Mouse (Mus musculus): ENCODE results near the gene Tap2. TPM values are rescaled to one million over a fixed set of nuclear protein-coding genes. Genes with fewer than 3 reads are reported as not detected.
A peak's percentile ranks its signal among the peaks of the same experiment; 100 is the strongest.

Tap2 gene
- total RNA-seq, 2 experiments from 2014 or later: 17.1 to 54.6 TPM

DNA sequence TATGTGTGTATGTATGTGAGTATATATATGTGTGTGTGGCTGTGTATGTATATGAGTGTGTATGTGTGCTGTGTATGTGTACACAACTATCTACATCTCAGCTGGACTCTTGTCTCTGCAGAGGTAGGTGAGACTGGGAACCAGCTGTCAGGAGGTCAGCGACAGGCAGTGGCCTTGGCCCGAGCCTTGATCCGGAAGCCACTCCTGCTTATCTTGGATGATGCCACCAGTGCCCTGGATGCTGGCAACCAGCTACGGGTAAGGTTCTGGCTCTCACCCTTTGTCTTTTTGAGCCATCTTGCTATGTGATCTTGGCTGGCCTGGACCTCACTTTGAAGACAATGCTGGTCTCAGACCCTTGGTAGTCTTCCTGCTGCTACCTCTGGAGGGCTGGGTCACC, 8.6 kb upstream of the Tap2 start:
- no peak for ATAC-seq (replicated peaks; ENCODE audit: poor library complexity)

DNA sequence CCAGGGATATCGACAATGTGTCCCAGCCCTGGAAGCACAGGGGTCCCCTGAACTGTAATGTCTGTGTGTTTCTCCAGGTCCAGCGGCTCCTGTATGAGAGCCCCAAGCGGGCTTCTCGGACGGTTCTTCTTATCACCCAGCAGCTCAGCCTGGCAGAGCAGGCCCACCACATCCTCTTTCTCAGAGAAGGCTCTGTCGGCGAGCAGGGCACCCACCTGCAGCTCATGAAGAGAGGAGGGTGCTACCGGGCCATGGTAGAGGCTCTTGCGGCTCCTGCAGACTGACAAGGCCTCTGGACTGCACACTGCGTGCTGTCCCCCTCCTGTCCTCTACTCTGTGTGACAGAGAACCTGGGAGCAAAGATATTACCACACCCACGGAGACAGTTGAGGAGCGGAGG, 6.8 kb upstream of the Tap2 start:
- ATAC-seq (replicated peaks; ENCODE audit: poor library complexity): peak; percentile 52

- ATAC-seq (replicated peaks; ENCODE audit: poor library complexity): peak; percentile 76
Measured at GRCm38 (mm10) chr17:34196941-34197894, 6.1 kb upstream of the Tap2 start, which contains the start of gene Psmb8. Gene Psmb8, plus strand, starts transcription at chr17:34197721.

DNA sequence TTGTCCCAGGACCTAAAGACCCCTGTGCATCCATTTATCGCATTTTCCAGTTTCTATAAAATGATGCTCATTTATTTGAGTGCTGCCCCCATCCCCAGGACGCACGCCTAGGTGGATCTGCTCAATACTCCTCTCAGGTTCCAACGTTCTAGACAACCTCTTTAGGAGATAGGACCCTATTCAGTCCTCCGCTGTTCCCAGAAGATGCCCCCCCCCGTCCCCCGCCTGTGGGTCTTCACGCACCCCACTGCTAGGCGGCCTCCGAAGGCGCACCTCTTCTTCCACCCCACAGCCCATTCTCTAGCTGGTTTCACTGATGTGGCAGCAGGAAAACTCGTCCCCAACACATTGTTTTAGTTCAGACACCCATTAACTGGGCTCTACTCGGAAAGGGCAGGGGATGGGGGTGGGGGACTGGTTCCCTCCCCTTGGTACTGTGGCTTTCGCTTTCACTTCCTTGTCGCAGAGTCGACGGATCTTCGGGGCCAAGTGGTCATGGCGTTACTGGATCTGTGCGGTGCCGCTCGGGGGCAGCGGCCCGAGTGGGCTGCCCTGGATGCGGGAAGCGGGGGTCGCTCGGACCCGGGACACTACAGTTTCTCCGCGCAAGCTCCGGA, 5.3 kb upstream of the Tap2 start:
- peak; percentile 59 for ATAC-seq (replicated peaks; ENCODE audit: poor library complexity)

- peak; percentile 27 for ATAC-seq (replicated peaks; ENCODE audit: poor library complexity)
Measured at GRCm38 (mm10) chr17:34198521-34198912, 4.8 kb upstream of the Tap2 start.

GRCm38 (mm10) chr17:34199050-34199619, 4.2 kb upstream of the Tap2 start:
- ATAC-seq (replicated peaks; ENCODE audit: poor library complexity): no peak

GRCm38 (mm10) chr17:34200047-34200446, 3.3 kb upstream of the Tap2 start:
- no peak for ATAC-seq (replicated peaks; ENCODE audit: poor library complexity)

DNA sequence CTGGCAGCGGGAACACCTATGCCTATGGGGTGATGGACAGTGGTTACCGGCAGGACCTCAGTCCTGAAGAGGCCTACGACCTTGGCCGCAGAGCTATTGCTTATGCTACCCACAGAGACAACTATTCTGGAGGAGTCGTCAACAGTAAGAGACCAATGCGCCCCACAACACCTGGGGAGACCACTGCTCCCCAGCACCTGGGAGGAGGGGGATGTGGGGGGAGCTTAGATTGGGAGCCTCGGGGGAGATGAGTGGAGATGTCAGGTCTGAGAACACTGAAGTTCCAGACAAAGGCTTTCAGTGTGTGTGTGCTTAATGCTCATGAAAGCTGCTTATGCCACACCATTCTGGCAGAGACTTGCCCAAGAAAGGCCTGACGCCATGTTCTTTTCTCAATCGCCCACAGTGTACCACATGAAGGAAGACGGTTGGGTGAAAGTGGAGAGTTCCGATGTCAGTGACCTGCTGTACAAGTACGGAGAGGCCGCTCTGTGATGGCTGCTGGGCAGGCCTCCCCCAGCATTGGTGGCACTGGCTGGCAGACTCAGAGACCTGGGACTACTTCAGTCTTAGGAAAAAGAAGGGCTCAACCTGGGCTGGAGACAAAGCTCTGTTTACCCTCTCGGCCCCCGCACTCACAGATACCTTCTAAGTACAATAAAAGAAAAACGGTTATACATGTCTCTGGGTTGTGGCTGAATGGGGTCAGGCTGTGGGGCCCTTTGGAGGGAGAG, 2.4 kb upstream of the Tap2 start:
- no peak for ATAC-seq (replicated peaks; ENCODE audit: poor library complexity)

DNA sequence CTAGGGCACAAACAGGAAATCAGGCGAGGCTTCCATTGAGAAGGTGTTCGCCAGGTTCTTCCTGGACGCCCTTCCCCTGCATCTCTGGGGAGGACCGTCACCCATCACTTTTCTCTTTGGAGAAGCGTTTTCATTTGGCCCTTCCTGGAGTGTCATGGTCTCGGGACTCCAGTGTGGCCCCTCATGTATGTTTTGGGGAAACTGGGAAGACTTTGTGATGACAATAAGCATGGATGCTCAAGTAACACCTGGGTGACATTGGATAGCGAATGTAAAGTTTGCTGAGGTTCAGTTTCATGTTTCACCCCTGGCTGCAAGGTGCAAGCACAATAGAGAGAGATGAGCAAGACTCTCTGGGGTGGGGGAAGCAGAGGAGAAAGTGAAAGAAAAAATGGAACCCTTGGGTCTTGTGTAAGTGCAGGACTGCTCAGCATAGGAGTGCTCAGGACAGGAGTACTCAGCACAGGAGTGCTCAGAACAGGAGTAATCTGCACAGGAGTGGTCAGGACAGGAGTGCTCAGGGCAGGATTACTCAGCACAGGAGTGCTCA, 1.7 kb upstream of the Tap2 start:
- no peak for ATAC-seq (replicated peaks; ENCODE audit: poor library complexity)

DNA sequence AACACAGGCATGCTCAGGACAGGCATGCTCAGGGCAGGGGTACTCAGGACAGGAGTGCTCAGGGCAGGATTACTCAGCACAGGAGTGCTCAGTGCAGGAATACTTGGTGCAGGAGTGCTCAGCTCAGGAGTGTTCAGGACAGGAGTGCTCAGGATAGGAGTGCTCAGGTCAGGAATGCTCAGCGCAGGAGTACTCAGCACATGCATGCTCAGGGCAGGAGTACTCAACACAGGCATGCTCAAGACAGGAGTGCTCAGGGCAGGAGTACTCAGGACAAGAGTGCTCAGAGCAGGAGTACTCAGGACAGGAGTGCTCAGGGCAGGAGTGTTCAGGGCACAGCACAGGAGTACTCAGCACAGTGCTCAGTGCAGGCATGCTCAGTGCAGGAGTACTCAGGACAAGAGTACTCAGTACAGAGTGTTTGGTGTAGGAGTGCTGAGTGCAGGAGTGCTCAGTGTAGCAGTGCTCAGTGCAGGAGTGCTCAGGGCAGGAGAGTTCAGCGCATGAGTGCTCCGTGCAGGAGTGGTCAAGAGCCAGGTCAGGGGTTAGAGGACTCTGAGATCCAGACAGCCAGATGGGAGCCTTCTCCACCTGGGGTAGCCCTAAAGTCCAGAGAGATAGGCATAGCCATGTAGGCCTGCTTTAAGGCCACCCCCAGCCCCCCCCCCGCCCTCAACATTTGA, 426 bp upstream of the Tap2 start:
- ATAC-seq (replicated peaks; ENCODE audit: poor library complexity): no peak

DNA sequence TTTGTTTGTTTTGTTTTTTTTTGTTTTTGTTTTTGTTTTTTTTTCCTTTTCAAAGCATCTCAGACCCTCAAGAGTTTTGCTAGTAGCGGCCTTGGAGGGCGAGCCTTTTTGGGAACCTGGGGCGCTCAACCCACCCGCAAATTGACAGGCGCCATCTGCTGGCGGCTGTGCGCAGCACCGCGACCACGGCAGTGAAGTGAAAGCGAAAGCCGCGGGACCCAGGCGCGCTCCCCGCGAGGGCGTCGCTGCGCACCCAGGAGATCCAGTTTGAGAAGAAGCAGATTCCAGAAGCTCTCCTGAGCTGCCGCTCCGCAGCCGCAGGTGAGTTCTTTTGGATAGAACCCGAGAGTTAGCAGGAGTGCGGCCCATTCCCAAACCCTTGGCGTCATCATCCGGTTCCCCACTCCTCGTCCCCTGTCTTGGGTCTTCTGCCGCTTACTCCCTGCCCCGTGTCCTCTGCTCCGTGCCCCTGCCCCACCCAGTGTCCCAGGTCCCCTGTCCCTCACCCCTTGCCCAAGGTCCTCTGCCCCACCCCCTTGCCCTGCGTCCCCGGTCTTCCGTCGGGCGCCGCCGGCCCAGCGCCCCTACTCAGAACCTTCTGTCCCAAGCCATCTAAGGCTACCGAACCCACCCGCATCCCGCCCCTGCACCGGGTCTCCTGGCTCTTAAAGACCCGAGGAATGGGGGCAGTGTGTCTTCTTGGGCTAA, 1.1 kb downstream of the Tap2 start:
- ATAC-seq (replicated peaks; ENCODE audit: poor library complexity): peak; percentile 70

- ATAC-seq (replicated peaks; ENCODE audit: poor library complexity): peak; percentile 7; the same call in 1 of the 2 replicates
Measured at GRCm38 (mm10) chr17:34205021-34205745, 1.9 kb downstream of the Tap2 start.

DNA sequence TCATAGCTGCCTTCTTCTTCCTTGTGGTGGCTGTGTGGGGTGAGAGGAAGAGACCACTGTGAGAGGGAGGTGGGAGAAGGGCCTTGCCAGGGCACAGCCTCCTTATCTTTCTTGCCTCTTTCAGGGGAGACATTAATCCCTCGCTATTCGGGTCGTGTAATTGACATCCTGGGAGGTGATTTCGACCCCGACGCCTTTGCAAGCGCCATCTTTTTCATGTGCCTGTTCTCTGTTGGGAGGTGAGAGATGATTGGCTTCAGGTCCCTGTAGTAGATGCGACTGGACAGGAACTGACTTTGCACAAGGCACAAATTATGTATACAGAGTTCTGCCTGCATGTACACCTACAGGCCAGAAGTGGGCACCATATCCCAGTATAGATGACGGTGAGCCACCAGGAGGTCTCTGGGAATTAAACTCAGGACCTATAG, 2.4 kb downstream of the Tap2 start:
- ATAC-seq (replicated peaks; ENCODE audit: poor library complexity): peak; percentile 59

DNA sequence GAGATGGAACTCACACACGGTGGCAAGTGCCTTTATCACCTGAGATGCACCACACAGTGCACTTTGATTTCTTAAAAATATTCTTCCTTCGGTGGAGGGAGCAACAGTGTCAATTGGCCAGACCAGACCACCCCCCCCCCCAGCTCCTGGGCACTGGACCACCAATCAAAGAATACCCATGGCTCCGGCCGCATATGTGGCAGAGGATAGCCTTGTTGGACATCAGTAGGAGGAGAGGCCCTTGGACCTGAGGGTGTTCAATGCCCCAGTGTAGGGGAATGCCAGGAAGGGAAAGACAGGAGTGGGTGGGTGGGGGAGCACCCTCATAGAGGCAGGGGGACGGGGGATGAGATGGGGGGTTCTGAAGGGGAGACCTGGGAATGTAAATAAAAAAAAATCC, 3.4 kb downstream of the Tap2 start:
- no peak for ATAC-seq (replicated peaks; ENCODE audit: poor library complexity)

DNA sequence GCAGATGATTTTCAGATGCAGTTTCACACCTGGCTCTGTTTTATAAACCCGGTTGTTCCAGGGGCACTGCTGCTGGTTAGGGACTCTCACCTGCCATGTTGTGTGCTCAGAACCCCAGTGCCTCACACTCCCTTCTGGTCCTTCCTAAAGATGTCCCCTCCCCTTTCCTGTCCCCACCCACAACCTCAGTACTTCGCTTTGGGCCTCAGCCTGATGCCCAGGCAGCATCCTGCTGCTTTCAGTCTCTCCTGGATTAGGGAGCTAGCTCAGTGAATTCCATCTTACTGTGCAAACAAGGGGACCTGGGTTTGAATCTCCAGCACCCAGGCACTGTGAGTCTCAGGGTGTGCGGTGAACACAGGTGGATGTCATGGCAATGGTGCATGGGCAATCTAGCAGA, 4.1 kb downstream of the Tap2 start:
- no peak for ATAC-seq (replicated peaks; ENCODE audit: poor library complexity)

- ATAC-seq (replicated peaks; ENCODE audit: poor library complexity): no peak
Measured at GRCm38 (mm10) chr17:34207866-34208265, 4.5 kb downstream of the Tap2 start.

- no peak for ATAC-seq (replicated peaks; ENCODE audit: poor library complexity)
Measured at GRCm38 (mm10) chr17:34208421-34208820, 5.1 kb downstream of the Tap2 start.

DNA sequence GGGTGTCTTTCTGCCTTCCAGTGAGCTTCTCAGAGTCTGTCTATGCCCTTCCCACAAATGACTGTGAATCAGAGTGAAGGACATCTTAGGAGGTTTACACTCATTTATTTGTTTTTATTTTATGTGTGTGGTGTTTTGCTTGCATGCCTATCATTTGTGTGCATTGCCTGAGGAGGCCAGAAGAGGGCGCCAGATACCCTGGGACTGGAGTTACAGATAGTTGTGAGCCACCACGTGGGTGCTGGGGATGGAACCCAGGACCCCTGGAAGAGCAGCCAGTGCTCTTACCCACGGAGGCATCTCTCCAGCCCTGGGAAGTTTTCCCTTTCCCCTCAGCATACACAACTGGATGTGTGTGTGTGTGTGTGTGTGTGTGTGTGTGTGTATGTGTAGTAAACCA, 6.4 kb downstream of the Tap2 start:
- ATAC-seq (replicated peaks; ENCODE audit: poor library complexity): no peak

- peak; percentile 88 for ATAC-seq (replicated peaks; ENCODE audit: poor library complexity)
Measured at GRCm38 (mm10) chr17:34210599-34210998, 7.3 kb downstream of the Tap2 start.
